Mouse (Mus musculus) kidney, embryonic 16.5 days (tissue): ENCODE results near the gene Clic6. TPM values are rescaled to one million over a fixed set of nuclear protein-coding genes. Genes with fewer than 3 reads are reported as not detected.
A peak's percentile ranks its signal among the peaks of the same experiment; 100 is the strongest.
"Not testable (repeated sequence)": the region's sequence is repeated elsewhere in the genome, so short reads cannot be mapped to it uniquely, and the experiment has no call there.

ENCODE experiments used
- ATAC-seq: fragments of 200-750 bp; cut with Nextera tagmentation; 2 replicates; pipeline ENCODE4 v1.8.0; 2017; ENCODE audit warnings: moderate TSS enrichment; ENCODE audit not compliant: low FRiP score, low TSS enrichment
- H3K27ac ChIP-seq: fragments of 300-500 bp; sonication (generic); 2 replicates; pipeline ENCODE4 v1.5.1; 2014; ENCODE audit warnings: low read length
- H3K27me3 ChIP-seq: fragments of 300-500 bp; sonication (generic); 2 replicates; pipeline ENCODE4 v1.6.1; 2014; ENCODE audit warnings: low read length, control low read depth, mixed read lengths; ENCODE audit not compliant: insufficient read depth
- H3K36me3 ChIP-seq: fragments of 300-500 bp; sonication (generic); 2 replicates; pipeline ENCODE4 v1.6.1; 2014; ENCODE audit warnings: low read length, control low read depth, mixed read lengths; ENCODE audit not compliant: insufficient read depth
- H3K4me1 ChIP-seq: fragments of 300-500 bp; sonication (generic); 2 replicates; pipeline ENCODE4 v1.6.1; 2014; ENCODE audit warnings: low read length, control low read depth, mixed read lengths; ENCODE audit not compliant: insufficient read depth
- H3K4me2 ChIP-seq: fragments of 300-500 bp; sonication (generic); replicated peaks from 2 replicates; pipeline ENCODE4 v1.6.1; 2014; ENCODE audit warnings: low read depth, low read length
- H3K4me3 ChIP-seq: fragments of 300-500 bp; sonication (generic); 2 replicates; pipeline ENCODE4 v1.5.1; 2014; ENCODE audit warnings: mild to moderate bottlenecking, low read length
- H3K9ac ChIP-seq: fragments of 300-500 bp; sonication (generic); replicated peaks from 2 replicates; pipeline ENCODE4 v1.6.1; 2014; ENCODE audit warnings: low read length
- H3K9me3 ChIP-seq: fragments of 300-500 bp; sonication (generic); 2 replicates; pipeline ENCODE4 v1.6.1; 2016; ENCODE audit warnings: low read length, control low read depth
- WGBS: fragments of 180-500 bp; shearing (Covaris S2); extraction: QIAGEN DNeasy Blood & Tissue Kit; methylation state at CpG from one replicate; pipeline ENCODE4 v1.1.7; 2014; 5-methylcytosine and 5-hydroxymethylcytosine counted together
- polyA plus RNA-seq: library from polyadenylated mRNA; unstranded; fragments of >200 nt; fragmentation: Nextera tagmentation; extraction: Ambion mirVana; gene quantifications from 2 replicates; pipeline ENCODE4 v1.2.1, GENCODE M21; 2015

The Clic6 gene
- polyA plus RNA-seq, 1 experiment from 2014 or later, result 8.1 TPM

DNA sequence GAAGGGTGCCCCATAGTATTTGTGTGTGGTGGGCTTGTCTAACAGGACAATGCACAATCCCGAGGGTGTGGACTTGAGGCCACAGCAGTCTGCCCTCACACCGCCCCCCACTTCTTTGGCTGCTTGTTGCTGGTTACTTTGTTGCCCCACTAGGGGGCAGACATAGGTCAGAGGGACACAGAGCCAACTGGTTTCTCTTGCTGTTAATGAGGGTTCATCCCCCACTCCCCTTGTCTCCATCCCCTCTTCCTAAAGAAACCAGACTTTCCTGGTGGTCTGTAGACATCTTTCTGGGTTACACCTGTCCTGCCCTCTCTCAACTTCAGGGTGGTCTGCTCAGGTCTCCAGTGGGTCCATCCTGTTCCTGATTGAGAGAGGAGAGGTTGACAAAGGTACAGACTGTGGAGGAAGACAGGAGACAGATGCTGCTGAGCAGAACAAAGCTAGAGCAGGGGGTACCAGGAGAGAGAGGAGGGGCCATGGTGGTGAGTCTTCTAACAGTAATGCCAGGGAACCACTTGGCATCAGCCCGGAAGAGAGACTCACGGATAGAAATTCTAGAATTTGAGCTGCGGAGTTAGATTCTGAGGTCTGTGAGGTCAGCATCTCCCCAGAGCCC, 26.3 kb downstream of the Clic6 start:
- Histone ChIP-seq H3K4me2 (no peak overlapping the region), H3K36me3 (no peaks in the 10 kb centered on the region), H3K9me3 (no peaks in the 10 kb centered on the region), H3K27me3 (no peaks in the 10 kb centered on the region), H3K9ac (no peak overlapping the region), H3K4me3 (no peak overlapping the region), H3K27ac (no peak overlapping the region), H3K4me1 (no peaks in the 10 kb centered on the region; the same call in 1 of the 2 replicates)
- no peak for ATAC-seq
- 60% methylated on average over 5 of the region's 5 CpGs for WGBS

- not testable (repeated sequence) for H3K4me2 ChIP-seq, H3K9me3 ChIP-seq, H3K27ac ChIP-seq, H3K36me3 ChIP-seq, H3K4me3 ChIP-seq, ATAC-seq, H3K9ac ChIP-seq, H3K27me3 ChIP-seq
- H3K4me1 ChIP-seq, result peaks cover 12% of the 10 kb centered on the region
- 86% methylated on average over 6 of the region's 9 CpGs for WGBS
Measured at GRCm38 (mm10) chr16:92514896-92515295, 29.4 kb downstream of the Clic6 start.

DNA sequence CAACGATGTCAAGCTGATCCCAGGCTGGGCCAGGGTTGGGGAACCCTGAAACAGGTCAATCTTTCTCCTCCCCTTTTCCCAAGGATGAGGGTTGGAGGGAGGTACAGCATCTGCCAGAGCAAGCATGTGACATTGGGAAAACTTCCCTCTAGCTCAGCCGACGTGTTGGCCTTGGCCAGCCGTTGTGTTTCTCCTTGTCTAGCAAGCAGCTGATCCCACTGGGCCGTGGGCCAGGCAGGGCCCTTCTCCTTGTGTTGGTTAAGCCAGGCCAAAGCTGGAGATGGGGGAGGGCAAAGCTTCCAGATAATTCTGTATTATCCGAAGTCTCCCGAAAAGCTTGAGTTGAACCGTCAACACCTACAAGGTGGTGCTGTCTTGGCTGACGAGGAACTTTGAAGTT, 30.6 kb downstream of the Clic6 start:
- peaks cover 12% of the 10 kb centered on the region for H3K4me1 ChIP-seq
- no peaks in the 10 kb centered on the region for H3K36me3 ChIP-seq
- H3K9ac ChIP-seq, result no peak overlapping the region
- no peak overlapping the region for H3K4me3 ChIP-seq
- no peak overlapping the region for H3K27ac ChIP-seq
- WGBS, result 69% methylated on average over 9 of the region's 9 CpGs
- no peaks in the 10 kb centered on the region for H3K9me3 ChIP-seq
- H3K27me3 ChIP-seq, result no peaks in the 10 kb centered on the region
- ATAC-seq, result no peak
- H3K4me2 ChIP-seq, result no peak overlapping the region

DNA sequence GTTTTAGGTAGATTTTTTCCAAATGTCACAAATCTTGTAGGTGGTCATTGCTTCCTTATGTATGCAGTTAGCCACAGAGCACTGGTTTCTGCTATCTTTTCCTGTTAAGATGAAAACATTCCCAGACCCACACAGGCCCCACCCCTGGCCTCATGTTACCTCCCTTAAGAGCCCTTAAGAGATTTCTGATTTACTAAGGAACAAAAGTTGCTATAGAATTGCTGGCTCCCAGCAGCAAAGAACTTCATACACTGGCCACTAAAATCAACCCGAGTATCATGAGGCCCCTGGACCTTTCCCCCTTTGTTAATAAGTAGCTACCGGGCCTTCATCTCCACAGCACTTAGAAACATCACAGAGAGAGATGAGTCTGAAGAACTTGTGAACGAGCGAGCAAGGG, 33.2 kb downstream of the Clic6 start:
- no peak overlapping the region for H3K27ac ChIP-seq
- no peaks in the 10 kb centered on the region for H3K27me3 ChIP-seq

GRCm38 (mm10) chr16:92519820-92520492, 34.4 kb downstream of the Clic6 start:
- 55% methylated on average over 13 of the region's 13 CpGs for WGBS
- ATAC-seq, result no peak

More for the DNA sequence above, 33.2 kb downstream of the Clic6 start:
- no peak overlapping the region for H3K4me3 ChIP-seq
- H3K4me2 ChIP-seq, result no peak overlapping the region
- no peak overlapping the region for H3K9ac ChIP-seq
- peak; percentile 53; the same call in 1 of the 2 replicates for ATAC-seq
- H3K36me3 ChIP-seq, result no peaks in the 10 kb centered on the region
- 35% methylated on average over 4 of the region's 4 CpGs for WGBS
- H3K9me3 ChIP-seq, result no peaks in the 10 kb centered on the region
- peaks cover 12% of the 10 kb centered on the region; the same call in 1 of the 2 replicates for H3K4me1 ChIP-seq

GRCm38 (mm10) chr16:92523351-92523750, 37.8 kb downstream of the Clic6 start:
- no peak overlapping the region for H3K4me2 ChIP-seq
- WGBS, result 72% methylated on average over 8 of the region's 8 CpGs
- no peak overlapping the region for H3K27ac ChIP-seq
- no peaks in the 10 kb centered on the region for H3K36me3 ChIP-seq
- no peak for ATAC-seq
- no peak overlapping the region for H3K9ac ChIP-seq
- no peaks in the 10 kb centered on the region for H3K9me3 ChIP-seq
- no peaks in the 10 kb centered on the region for H3K27me3 ChIP-seq
- H3K4me3 ChIP-seq, result no peak overlapping the region
- peaks cover 12% of the 10 kb centered on the region; the same call in 1 of the 2 replicates for H3K4me1 ChIP-seq

More at GRCm38 (mm10) chr16:92519820-92520492, 34.4 kb downstream of the Clic6 start:
- Histone ChIP-seq H3K27ac (no peak overlapping the region), H3K9me3 (no peaks in the 10 kb centered on the region), H3K4me2 (no peak overlapping the region), H3K4me3 (no peak overlapping the region), H3K36me3 (no peaks in the 10 kb centered on the region), H3K4me1 (peaks cover 12% of the 10 kb centered on the region; the same call in 1 of the 2 replicates), H3K27me3 (no peaks in the 10 kb centered on the region), H3K9ac (no peak overlapping the region)

DNA sequence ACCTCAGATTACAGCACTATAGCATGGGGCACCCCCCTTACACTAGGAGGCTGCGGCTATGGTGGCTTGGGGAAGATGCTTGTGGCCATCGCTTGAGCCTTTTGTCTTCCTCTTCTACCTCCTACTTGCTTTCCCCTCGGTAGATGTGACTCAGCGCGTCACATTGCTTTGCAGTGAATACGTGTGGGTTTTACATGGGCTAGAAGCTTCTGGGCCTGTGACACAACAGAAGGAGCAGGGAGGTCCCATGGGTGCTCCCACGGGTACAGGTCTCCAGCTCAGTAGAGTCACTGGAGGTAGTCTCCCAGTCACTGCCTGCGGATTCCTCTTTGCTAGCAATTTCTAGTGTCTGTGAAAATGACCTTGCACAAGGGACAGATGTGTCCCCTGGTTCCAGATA, 39.1 kb downstream of the Clic6 start:
- Histone ChIP-seq H3K27me3 (no peaks in the 10 kb centered on the region), H3K36me3 (no peaks in the 10 kb centered on the region), H3K9ac (no peak overlapping the region), H3K27ac (no peak overlapping the region), H3K9me3 (0 out of 2 replicates have a peak, but pooled peaks cover 4% of the 10 kb centered on the region), H3K4me1 (0 out of 2 replicates have a peak, but pooled peaks cover 3% of the 10 kb centered on the region), H3K4me3 (no peak overlapping the region), H3K4me2 (no peak overlapping the region)
- WGBS, result 82% methylated on average over 8 of the region's 8 CpGs
- ATAC-seq, result no peak

DNA sequence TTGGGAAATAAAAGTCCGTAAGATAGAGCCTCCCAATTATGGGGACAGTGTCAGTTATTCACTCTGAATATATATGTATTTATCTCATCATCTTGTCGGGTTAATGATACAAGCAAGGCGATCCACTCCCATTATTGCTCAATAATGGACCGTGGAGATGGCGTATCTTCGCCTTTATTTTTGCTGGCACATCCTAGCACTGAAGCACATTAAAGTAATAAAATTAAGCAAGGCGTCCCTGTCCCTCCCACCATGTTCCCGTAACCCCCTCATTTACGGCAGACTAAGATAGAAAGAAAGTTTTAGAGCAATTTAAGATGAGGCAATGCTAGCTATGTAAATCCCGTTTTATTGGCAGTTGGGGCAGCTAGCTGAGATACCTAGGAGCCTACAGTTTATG, 40.4 kb downstream of the Clic6 start:
- ATAC-seq, result no peak
- WGBS, result 54% methylated on average over 10 of the region's 10 CpGs
- 0 out of 2 replicates have a peak, but pooled peaks cover 4% of the 10 kb centered on the region for H3K9me3 ChIP-seq

GRCm38 (mm10) chr16:92535258-92535657, 49.7 kb downstream of the Clic6 start:
- 82% methylated on average over 2 of the region's 2 CpGs for WGBS

More for the DNA sequence above, 40.4 kb downstream of the Clic6 start:
- Histone ChIP-seq H3K4me2 (no peak overlapping the region), H3K27ac (no peak overlapping the region), H3K4me1 (0 out of 2 replicates have a peak, but pooled peaks cover 3% of the 10 kb centered on the region), H3K27me3 (no peaks in the 10 kb centered on the region), H3K36me3 (no peaks in the 10 kb centered on the region), H3K9ac (no peak overlapping the region), H3K4me3 (no peak overlapping the region)

DNA sequence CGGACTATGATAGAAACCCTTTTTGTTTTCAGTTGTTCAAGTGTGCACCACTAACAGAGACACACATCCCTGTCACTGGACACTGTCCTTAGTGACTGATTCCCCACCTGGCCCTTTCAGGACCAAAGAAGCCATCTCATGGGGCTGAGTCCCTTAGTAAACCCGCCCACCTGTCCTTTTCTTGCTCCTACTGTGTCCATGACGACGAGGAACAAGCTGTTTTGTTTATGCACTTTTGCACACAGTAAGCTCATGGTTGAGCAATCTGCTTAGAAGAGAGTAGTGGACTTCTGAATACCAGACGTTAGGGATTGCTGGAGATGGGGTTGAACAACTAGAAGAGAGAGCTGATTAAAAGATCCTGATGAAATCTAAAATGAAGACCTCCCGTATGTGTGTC, 52.8 kb downstream of the Clic6 start:
- Histone ChIP-seq H3K36me3 (no peaks in the 10 kb centered on the region), H3K9ac (no peak overlapping the region), H3K4me2 (no peak overlapping the region), H3K27ac (no peak overlapping the region), H3K9me3 (no peaks in the 10 kb centered on the region), H3K4me1 (no peaks in the 10 kb centered on the region), H3K4me3 (no peak overlapping the region), H3K27me3 (no peaks in the 10 kb centered on the region)
- ATAC-seq, result no peak
- 67% methylated on average over 6 of the region's 6 CpGs for WGBS

More at GRCm38 (mm10) chr16:92535258-92535657, 49.7 kb downstream of the Clic6 start:
- no peak overlapping the region for H3K4me3 ChIP-seq
- H3K9ac ChIP-seq, result no peak overlapping the region
- peaks cover 3% of the 10 kb centered on the region; the same call in 1 of the 2 replicates for H3K9me3 ChIP-seq
- H3K27ac ChIP-seq, result no peak overlapping the region
- H3K27me3 ChIP-seq, result no peaks in the 10 kb centered on the region
- H3K4me2 ChIP-seq, result no peak overlapping the region
- ATAC-seq, result no peak
- no peaks in the 10 kb centered on the region for H3K4me1 ChIP-seq
- H3K36me3 ChIP-seq, result no peaks in the 10 kb centered on the region
